Mouse (Mus musculus) intestine, postnatal 0 days (tissue): ENCODE measurements around the gene Nupr1. TPM values are rescaled to one million over a fixed set of nuclear protein-coding genes. Genes with fewer than 3 reads are reported as not detected.

Source experiments
- ATAC-seq: fragments of 200-750 bp; cut with Nextera tagmentation; 2 replicates; pipeline ENCODE4 v1.8.0; 2017; ENCODE audit warnings: mild to moderate bottlenecking, moderate TSS enrichment, moderate library complexity
- H3K27ac ChIP-seq: fragments of 300-500 bp; sonication (generic); 2 replicates; pipeline ENCODE4 v1.5.1; 2014; ENCODE audit warnings: mild to moderate bottlenecking, low read depth, low read length, moderate library complexity
- H3K27me3 ChIP-seq: fragments of 300-500 bp; sonication (generic); replicated peaks from 2 replicates; pipeline ENCODE4 v1.6.1; 2014; ENCODE audit warnings: low read length, mixed read lengths; ENCODE audit not compliant: control insufficient read depth, insufficient read depth
- H3K36me3 ChIP-seq: fragments of 300-500 bp; sonication (generic); 2 replicates; pipeline ENCODE4 v1.6.1; 2014; ENCODE audit warnings: mild to moderate bottlenecking, moderate library complexity; ENCODE audit not compliant: control insufficient read depth, insufficient read depth
- H3K4me1 ChIP-seq: fragments of 300-500 bp; sonication (generic); replicated peaks from 2 replicates; pipeline ENCODE4 v1.6.1; 2014; ENCODE audit warnings: antibody characterized with exemption, low read length, mixed read lengths; ENCODE audit not compliant: control insufficient read depth, insufficient read depth
- H3K4me2 ChIP-seq: fragments of 300-500 bp; sonication (generic); replicated peaks from 2 replicates; pipeline ENCODE4 v1.6.1; 2014; ENCODE audit warnings: low read depth, mild to moderate bottlenecking, moderate library complexity
- H3K4me3 ChIP-seq: fragments of 300-500 bp; sonication (generic); 2 replicates; pipeline ENCODE4 v1.5.1; 2014; ENCODE audit warnings: low read depth, low read length
- H3K9ac ChIP-seq: fragments of 300-500 bp; sonication (generic); 2 replicates; pipeline ENCODE4 v1.6.1; 2014; ENCODE audit warnings: mild to moderate bottlenecking, low read depth, low read length
- H3K9me3 ChIP-seq: fragments of 300-500 bp; sonication (generic); 2 replicates; pipeline ENCODE4 v1.6.1; 2016; ENCODE audit warnings: mixed run types; ENCODE audit not compliant: control insufficient read depth
- CTCF ChIP-seq: sonication (generic); IDR thresholded peaks from 2 replicates; pipeline ENCODE4 v1.5.1; 2016; ENCODE audit warnings: low read depth, mild to moderate bottlenecking, control low read depth, antibody characterized with exemption, moderate library complexity
- WGBS: fragments of 180-500 bp; shearing (Covaris S2); extraction: QIAGEN DNeasy Blood & Tissue Kit; methylation state at CpG from one replicate; pipeline ENCODE4 v1.1.7; 2014; 5-methylcytosine and 5-hydroxymethylcytosine counted together
- polyA plus RNA-seq: library from polyadenylated mRNA; unstranded; fragments of >200 nt; fragmentation: Nextera tagmentation; extraction: Ambion mirVana; gene quantifications from 2 replicates; pipeline ENCODE4 v1.2.1, GENCODE M21; 2015

Nupr1 gene
- polyA plus RNA-seq, 1 experiment from 2014 or later: 30.8 TPM

- H3K9ac ChIP-seq: no peak overlapping the region
- no peak overlapping the region for H3K4me3 ChIP-seq
- H3K4me1 ChIP-seq: no peaks in the 10 kb centered on the region
- H3K9me3 ChIP-seq: no peaks in the 10 kb centered on the region
- H3K27me3 ChIP-seq: no peaks in the 10 kb centered on the region
- H3K36me3 ChIP-seq: no peaks in the 10 kb centered on the region
- H3K4me2 ChIP-seq: no peak overlapping the region
- 0 out of 2 replicates have a peak, but pooled peaks have one; percentile 25 for ATAC-seq
- 29% methylated on average over 6 of the region's 6 CpGs for WGBS
- no peak for TF ChIP-seq CTCF
- H3K27ac ChIP-seq: no peak overlapping the region
Measured at GRCm38 (mm10) chr7:126596414-126596813, 34.2 kb downstream of the Nupr1 start.

GRCm38 (mm10) chr7:126595890-126596289 lies 34.8 kb downstream of the Nupr1 start:
- no peak for TF ChIP-seq CTCF
- Histone ChIP-seq H3K36me3 (no peaks in the 10 kb centered on the region), H3K9me3 (no peaks in the 10 kb centered on the region), H3K4me1 (no peaks in the 10 kb centered on the region), H3K4me3 (no peak overlapping the region), H3K27me3 (no peaks in the 10 kb centered on the region), H3K27ac (no peak overlapping the region), H3K4me2 (no peak overlapping the region), H3K9ac (no peak overlapping the region)
- ATAC-seq: no peak
- WGBS: 76% methylated on average over 5 of the region's 5 CpGs

GRCm38 (mm10) chr7:126594862-126595561 lies 35.6 kb downstream of the Nupr1 start, which contains the start of gene Il27:
Gene Il27 (minus strand): TSS chr7:126594941.
- no peak for ATAC-seq

DNA sequence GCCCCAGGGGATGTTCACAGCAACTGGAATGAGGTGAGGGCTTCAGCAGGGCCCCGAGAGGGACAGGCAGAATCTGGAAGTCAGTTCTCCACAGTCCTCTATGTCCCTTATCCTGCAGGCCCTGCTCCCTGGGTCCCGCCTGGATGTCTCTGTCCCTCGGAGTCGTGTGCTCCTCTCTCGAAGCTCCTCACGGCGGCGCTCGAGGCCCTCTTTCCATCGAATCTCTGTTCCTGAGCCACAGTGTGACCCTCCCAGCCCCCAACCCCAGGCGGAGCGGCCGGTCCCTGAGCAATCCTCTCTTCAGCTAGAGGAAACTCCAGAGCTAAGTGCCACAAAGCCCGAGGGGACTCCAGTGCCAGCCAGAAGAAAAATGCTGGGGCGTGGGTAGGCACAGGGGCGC lies 42.9 kb downstream of the Nupr1 start:
- TF ChIP-seq CTCF: peak; percentile 86
- no peaks in the 10 kb centered on the region for H3K36me3 ChIP-seq
- H3K9me3 ChIP-seq: no peaks in the 10 kb centered on the region
- H3K4me3 ChIP-seq: no peak overlapping the region
- ATAC-seq: no peak
- H3K27me3 ChIP-seq: 0 out of 2 replicates have a peak, but pooled peaks cover 2% of the 10 kb centered on the region
- no peak overlapping the region for H3K9ac ChIP-seq
- H3K27ac ChIP-seq: no peak overlapping the region
- WGBS: 17% methylated on average over 16 of the region's 16 CpGs
- H3K4me2 ChIP-seq: 0 out of 2 replicates have a peak overlapping the region, but pooled peaks have one; percentile 21
- H3K4me1 ChIP-seq: no peaks in the 10 kb centered on the region

More at GRCm38 (mm10) chr7:126594862-126595561, 35.6 kb downstream of the Nupr1 start, which contains the start of gene Il27:
- no peak within 1 kb of the TSS for H3K27ac ChIP-seq
- H3K36me3 ChIP-seq: no peaks in the 10 kb centered on the region
- no peak within 1 kb of the TSS for H3K4me3 ChIP-seq
- 78% methylated on average over 11 of the region's 11 CpGs for WGBS
- no peaks in the 10 kb centered on the region for H3K4me1 ChIP-seq
- H3K9ac ChIP-seq: no peak within 1 kb of the TSS
- H3K9me3 ChIP-seq: no peaks in the 10 kb centered on the region
- no peak within 1 kb of the TSS for H3K4me2 ChIP-seq
- no peak for TF ChIP-seq CTCF
- H3K27me3 ChIP-seq: no peaks in the 10 kb centered on the region

DNA sequence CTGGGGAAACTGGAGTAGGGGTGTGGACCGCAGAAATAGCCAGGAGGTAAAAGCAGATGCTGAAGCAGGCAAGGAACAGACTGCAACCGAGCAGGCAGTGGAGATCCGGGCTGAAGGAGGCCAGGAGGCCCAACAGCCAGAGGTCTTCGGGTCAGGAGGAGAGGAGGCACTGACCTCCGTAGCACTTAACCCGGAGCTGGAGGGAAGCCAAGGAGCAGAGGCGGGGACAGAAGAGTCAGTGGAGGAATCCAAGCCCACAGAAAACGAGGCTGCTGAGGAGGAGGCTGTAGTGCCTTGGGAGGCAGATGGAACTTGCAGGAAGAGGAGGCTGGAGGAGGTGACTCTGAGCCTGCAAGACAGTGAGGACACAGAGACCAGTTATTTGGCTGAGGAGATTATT lies 43.8 kb downstream of the Nupr1 start:
- Histone ChIP-seq H3K4me3 (no peak overlapping the region), H3K36me3 (no peaks in the 10 kb centered on the region), H3K27me3 (0 out of 2 replicates have a peak, but pooled peaks cover 2% of the 10 kb centered on the region), H3K9ac (no peak overlapping the region), H3K4me1 (no peaks in the 10 kb centered on the region), H3K9me3 (no peaks in the 10 kb centered on the region), H3K27ac (no peak overlapping the region), H3K4me2 (no peak overlapping the region)
- ATAC-seq: no peak
- WGBS: 35% methylated on average over 8 of the region's 8 CpGs
- TF ChIP-seq CTCF: no peak

GRCm38 (mm10) chr7:126585717-126586116 lies 44.9 kb downstream of the Nupr1 start, which contains the start of gene Cln3:
Gene Cln3 (minus strand): TSS chr7:126585817.
- H3K4me1 ChIP-seq: 0 out of 2 replicates have a peak, but pooled peaks cover 2% of the 10 kb centered on the region
- no peak within 1 kb of the TSS for H3K9ac ChIP-seq
- WGBS: 78% methylated on average over 6 of the region's 6 CpGs
- H3K27me3 ChIP-seq: 0 out of 2 replicates have a peak, but pooled peaks cover 2% of the 10 kb centered on the region
- no peak within 1 kb of the TSS for H3K27ac ChIP-seq
- no peaks in the 10 kb centered on the region for H3K9me3 ChIP-seq
- peaks cover 4% of the 10 kb centered on the region; the same call in 1 of the 2 replicates for H3K36me3 ChIP-seq
- ATAC-seq: no peak
- H3K4me3 ChIP-seq: no peak within 1 kb of the TSS
- H3K4me2 ChIP-seq: no peak within 1 kb of the TSS
- TF ChIP-seq CTCF: no peak
